Mouse (Mus musculus): Measurements from ENCODE around the gene Gm6525.

Gene Gm6525

GRCm38 (mm10) chr3:84219720-84220273, 45.9 kb downstream of the Gm6525 start:
- TF ChIP-seq CTCF (conservative IDR thresholded peaks at IDR 0.05; ENCODE audit: low read length) (no peak), NANOG (IDR thresholded peaks at IDR 0.05; ENCODE audit: borderline replicate concordance, low read length) (no peak), POU5F1 (IDR thresholded peaks at IDR 0.05; ENCODE audit: borderline replicate concordance, low read length) (no peak)
- 0 out of 2 replicates have a peak, but pooled peaks cover 6% of the 10 kb centered on the region for H3K9me3 ChIP-seq (ENCODE audit: low read length)
- no peaks in the 10 kb centered on the region for H3K27me3 ChIP-seq (ENCODE audit: insufficient read depth, low read length)
- H3K4me3 ChIP-seq (replicated peaks; ENCODE audit: low read length), result peak overlapping the region; percentile 74
- H3K36me3 ChIP-seq (ENCODE audit: insufficient read depth, low read length), result no peaks in the 10 kb centered on the region
- peaks cover 62% of the 10 kb centered on the region for H3K4me1 ChIP-seq (replicated peaks; ENCODE audit: low read depth, low read length)

GRCm38 (mm10) chr3:84220326-84220725, 46.4 kb downstream of the Gm6525 start:
- peaks cover 60% of the 10 kb centered on the region for H3K4me1 ChIP-seq (replicated peaks; ENCODE audit: low read depth, low read length)
- peak overlapping the region; percentile 74 for H3K4me3 ChIP-seq (replicated peaks; ENCODE audit: low read length)
- no peaks in the 10 kb centered on the region for H3K36me3 ChIP-seq (ENCODE audit: insufficient read depth, low read length)
- H3K9me3 ChIP-seq (ENCODE audit: low read length), result 0 out of 2 replicates have a peak, but pooled peaks cover 6% of the 10 kb centered on the region
- no peaks in the 10 kb centered on the region for H3K27me3 ChIP-seq (ENCODE audit: insufficient read depth, low read length)
- TF ChIP-seq CTCF (conservative IDR thresholded peaks at IDR 0.05; ENCODE audit: low read length) (no peak), NANOG (IDR thresholded peaks at IDR 0.05; ENCODE audit: borderline replicate concordance, low read length) (no peak), POU5F1 (IDR thresholded peaks at IDR 0.05; ENCODE audit: borderline replicate concordance, low read length) (no peak)

DNA sequence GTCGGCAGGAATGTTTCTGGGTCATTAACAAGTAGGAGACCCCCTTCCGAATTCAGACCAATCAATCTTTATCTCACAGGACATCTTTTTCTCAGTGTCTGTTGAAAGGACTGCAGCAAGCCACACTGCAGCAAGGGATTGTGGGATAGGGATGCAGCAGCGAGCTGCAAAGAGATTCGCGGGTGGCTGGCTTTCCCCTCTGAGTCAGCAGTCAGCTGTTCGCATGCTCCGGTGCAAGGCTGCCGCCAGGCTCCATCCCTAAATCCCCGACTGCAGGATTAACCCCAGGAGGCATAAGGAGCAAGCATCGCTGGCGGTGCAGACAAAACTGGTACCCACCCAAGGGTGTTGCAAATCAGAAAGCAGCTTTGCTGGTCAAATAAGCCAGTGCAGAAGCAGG, 46.8 kb downstream of the Gm6525 start:
- no peak for TF ChIP-seq NANOG (IDR thresholded peaks at IDR 0.05; ENCODE audit: borderline replicate concordance, low read length)
- no peak for TF ChIP-seq CTCF (conservative IDR thresholded peaks at IDR 0.05; ENCODE audit: low read length)
- TF ChIP-seq POU5F1 (IDR thresholded peaks at IDR 0.05; ENCODE audit: borderline replicate concordance, low read length), result no peak
- Histone ChIP-seq H3K9me3 (ENCODE audit: low read length) (0 out of 2 replicates have a peak, but pooled peaks cover 5% of the 10 kb centered on the region), H3K36me3 (ENCODE audit: insufficient read depth, low read length) (no peaks in the 10 kb centered on the region), H3K4me1 (replicated peaks; ENCODE audit: low read depth, low read length) (peaks cover 59% of the 10 kb centered on the region), H3K4me3 (replicated peaks; ENCODE audit: low read length) (peak overlapping the region; percentile 74), H3K27me3 (ENCODE audit: insufficient read depth, low read length) (no peaks in the 10 kb centered on the region)

All from E14TG2a.4 (cell line).